Mouse (Mus musculus) gonadal fat pad, adult 2 months (tissue): Measurements from ENCODE around the gene Wfdc6a. TPM values are rescaled to one million over a fixed set of nuclear protein-coding genes. Genes with fewer than 3 reads are reported as not detected.
"Not testable (repeated sequence)": the region's sequence is repeated elsewhere in the genome, so short reads cannot be mapped to it uniquely, and the experiment has no call there.

Experiments used
- DNase-seq: peaks from one replicate; pipeline ENCODE4 v3.0.0-alpha.2; 2012; ENCODE audit warnings: low read depth
- polyA plus RNA-seq: library from polyadenylated mRNA; depleted of rRNA; stranded (reverse); fragments of >200 nt; gene quantifications from 2 replicates; pipeline ENCODE4 v1.2.3, GENCODE M21; 2012; rRNA removed

The Wfdc6a gene
- 94.1 and 109 TPM in 2 replicates for polyA plus RNA-seq

DNA sequence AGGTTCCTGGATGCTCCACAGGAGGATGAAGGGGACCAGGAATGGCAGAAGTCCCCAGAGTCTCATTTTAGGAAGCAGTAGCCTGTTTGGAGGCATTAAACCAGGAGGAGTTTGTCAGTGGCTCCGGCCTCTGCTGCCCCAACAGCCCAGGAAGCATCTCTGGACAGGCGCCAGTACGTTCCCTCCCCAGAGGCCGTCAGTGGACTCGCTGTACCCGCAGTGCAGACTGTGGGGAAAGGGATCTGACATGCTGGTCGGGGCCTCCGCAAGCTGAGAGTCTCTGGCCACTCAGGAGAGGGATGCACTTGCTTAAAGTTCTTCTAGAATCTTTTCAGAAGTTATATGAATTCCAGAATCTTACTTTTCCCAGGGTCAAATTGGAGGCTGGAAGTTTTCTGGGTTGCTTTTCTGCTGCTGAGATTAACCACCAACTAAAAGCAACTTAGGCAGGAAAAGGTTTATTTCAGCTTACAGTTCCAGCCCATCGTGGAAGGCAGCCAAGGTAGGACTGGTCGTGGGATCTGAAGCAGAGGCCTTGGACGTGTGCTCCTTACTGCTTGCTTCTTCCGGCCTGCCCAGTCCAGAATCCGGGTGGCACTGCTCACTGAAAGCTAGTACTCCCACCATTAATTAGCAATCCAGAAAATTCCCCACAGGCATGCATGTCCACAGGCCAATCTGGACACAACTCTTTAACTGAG lies at the start of gene Wfdc6a:
Wfdc6a (minus strand) TSS at position 423 of the 701 bp plus-strand sequence.
- DNase-seq: not testable (repeated sequence)

- no peak for DNase-seq
Observed at GRCm38 (mm10) chr2:164621775-164622174, 36.5 kb upstream of the Wfdc6a start.

DNA sequence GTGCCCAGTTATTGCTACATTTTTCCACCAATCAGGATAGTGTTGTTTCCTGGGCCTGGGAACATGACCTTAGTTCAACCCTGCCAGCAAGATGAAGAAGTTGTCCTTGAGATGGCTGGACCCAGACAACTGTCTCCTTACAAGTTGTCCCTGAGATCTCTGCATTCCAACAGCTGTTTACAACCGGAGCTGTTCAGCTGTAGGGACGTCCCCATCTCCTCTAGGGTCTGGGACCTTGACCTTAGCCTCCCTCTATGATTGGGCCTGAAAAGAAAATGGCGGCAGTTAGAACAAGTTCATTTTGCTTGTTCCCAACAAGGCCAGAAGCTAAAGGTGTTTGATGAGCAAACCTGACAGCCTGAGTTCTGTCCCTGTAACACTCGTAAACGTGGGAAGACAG lies 33.8 kb upstream of the Wfdc6a start:
- no peak for DNase-seq

DNA sequence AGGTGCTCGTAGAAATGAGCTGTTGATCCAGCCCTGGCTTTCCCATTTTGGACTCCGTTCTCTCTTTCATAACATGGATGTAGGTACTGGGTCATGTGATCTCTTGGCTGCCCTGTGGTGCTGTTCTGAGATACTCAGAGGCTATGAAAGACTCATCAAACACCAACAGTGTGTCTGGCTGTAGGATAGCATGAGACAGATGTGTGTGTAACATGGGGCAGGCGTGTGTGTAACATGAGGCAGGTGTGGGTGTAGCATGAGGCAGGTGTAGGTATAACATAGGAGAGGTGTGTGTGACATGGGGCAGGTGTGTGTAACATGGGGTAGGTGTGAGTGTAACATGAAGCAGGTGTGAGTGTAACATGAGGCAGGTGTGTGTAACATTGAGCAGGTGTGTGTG lies 30.1 kb upstream of the Wfdc6a start:
- DNase-seq: no peak

- not testable (repeated sequence) for DNase-seq
Observed at GRCm38 (mm10) chr2:164613471-164613870, 28.2 kb upstream of the Wfdc6a start, which contains the start of the genes Wfdc6b and Wfdc8. TSS of gene Wfdc6b (plus strand) at chr2:164613522. TSS of gene Wfdc8 (minus strand) at chr2:164613626.

GRCm38 (mm10) chr2:164608781-164609180 lies 23.5 kb upstream of the Wfdc6a start:
- no peak for DNase-seq

DNA sequence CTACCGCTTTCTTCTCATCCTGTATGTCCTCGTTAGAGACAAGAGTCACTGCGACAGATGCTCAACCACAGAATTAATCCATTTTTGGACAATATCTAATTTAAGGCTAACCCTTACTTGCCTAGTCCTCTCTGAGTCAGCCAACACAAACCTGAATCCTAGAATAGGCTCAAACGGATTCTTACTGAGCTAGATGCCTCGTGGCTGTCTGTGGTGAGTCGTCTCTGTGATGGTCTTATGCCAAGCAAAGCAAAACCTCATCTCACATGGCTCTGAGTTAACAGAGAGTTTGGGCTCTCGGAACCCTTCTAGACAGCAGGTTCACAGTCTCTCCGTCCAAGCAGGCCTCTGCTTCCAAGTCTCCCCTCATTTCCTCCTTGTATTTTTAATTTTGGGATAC lies 19.2 kb upstream of the Wfdc6a start:
- DNase-seq: no peak

GRCm38 (mm10) chr2:164603482-164603881 lies 18.2 kb upstream of the Wfdc6a start:
- no peak for DNase-seq

DNA sequence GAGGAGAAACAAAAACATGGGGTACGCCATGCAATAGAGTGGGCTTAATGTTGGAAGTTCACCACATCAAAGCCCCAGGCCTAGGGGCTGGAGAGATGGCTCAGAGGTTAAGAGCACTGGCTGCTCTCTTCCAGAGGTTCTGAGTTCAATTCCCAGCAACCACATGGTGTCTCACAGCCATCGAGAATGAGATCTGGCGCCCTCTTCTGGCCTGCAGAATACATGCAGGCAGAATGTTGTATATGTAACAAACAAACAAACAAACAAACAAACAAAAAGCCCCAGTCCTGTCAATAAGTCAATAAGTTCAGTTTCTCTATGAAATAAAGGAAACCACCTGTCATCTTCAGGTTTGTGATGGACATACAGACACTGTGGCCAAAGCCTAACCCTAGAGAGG lies 14.9 kb upstream of the Wfdc6a start:
- no peak for DNase-seq

DNA sequence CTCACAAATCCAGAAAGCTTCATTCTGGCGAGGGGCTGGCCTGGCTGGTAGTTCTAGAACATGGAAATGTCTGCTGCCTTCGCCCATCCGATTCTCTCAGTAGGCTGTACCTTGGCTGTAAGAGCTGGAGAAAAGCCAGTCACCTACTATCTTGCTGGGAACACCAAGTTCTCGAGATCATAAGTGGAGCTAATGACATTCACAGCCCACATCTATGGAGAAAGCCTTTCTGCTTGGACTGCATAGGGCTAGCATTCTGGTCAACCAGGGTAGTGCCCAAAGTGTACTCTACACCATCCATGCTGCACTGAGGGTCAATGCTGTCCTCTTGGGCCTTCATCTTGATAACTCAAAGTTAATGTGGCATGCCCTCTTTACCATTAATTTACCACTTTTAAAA lies 8.2 kb upstream of the Wfdc6a start, which contains the start of gene Eppin:
Eppin (minus strand) TSS at position 101 of the 400 bp plus-strand sequence.
- DNase-seq: no peak

DNA sequence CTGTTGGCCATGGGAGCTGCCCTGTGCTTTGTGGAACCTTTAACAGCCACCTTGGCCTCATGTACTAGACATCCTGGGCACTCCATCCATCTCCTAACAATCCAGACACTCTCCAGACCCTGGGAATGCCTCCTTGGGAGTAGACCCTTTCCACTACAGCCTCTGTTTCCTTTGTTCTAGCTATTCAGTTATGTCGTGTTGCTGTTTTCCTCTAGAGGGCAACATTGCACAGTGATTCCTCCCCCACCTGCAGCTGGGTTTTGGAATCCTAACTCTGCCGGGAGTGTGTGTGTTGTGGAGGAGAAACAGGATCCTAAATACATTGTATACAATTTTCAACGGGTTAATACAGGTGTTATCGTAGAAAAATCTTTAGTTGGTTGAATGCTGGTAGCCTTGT lies 6.8 kb upstream of the Wfdc6a start:
- DNase-seq: no peak

- DNase-seq: not testable (repeated sequence)
Observed at GRCm38 (mm10) chr2:164573359-164573758, 11.9 kb downstream of the Wfdc6a start, which contains the start of gene Spint3. TSS of gene Spint3 (minus strand) at chr2:164573459.

DNA sequence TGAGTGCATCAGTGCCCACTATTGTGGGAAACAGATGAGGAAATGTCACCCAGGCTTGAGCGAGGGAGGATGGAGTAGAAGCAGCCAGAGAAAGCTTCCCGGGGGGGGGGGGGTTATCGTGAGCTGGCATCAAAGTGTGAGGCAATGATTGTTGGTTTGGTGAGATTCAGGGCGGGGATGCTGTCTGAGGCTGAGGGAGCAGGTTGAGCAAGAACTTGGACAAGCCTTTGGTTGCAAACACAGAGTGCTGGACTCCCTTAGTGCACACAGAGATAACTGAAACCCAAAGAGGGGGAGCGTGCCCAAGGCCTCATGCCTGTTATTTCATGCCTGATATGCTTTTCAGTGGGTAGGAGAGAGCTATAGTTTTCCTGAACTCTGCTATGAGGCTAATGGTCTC lies 17.8 kb downstream of the Wfdc6a start:
- no peak for DNase-seq

DNA sequence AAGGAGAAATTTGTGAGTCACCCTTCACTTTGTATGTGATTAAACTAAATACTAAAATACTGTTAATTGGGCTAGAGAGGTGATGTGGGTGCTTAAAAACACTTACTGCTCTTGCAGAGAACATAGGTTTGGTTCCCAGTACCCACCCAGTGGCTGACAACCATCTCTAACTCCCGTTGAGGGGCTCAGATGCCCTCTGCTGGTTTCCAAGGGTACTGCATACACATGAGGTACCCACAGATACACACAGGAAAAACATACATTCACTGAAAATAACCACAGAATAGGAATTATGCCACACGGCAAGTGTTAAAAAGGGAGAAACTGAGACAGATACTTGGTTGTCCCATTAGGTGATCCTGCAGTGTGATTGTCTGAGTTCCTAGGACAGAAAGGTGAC lies 18.2 kb downstream of the Wfdc6a start:
- DNase-seq: no peak

DNA sequence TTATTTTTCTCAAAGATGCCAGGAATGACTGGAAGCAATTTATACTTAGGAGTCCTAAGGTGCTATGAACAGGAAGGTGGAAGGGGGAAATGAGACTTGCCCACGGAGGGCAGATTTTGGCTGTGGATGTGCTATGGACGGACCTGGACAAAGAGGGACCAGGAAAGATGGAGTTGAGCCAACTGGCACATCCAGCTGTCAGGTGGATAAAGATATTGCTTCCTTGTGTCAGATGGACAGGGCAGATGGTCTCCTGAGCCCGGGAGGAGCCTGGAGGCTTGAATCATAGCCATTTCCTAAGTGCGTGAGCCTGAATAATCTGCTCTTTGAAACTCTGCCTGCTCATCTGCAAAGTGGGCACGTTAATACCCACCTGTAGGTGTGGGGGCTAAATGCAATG lies 20.9 kb downstream of the Wfdc6a start:
- DNase-seq: no peak

DNA sequence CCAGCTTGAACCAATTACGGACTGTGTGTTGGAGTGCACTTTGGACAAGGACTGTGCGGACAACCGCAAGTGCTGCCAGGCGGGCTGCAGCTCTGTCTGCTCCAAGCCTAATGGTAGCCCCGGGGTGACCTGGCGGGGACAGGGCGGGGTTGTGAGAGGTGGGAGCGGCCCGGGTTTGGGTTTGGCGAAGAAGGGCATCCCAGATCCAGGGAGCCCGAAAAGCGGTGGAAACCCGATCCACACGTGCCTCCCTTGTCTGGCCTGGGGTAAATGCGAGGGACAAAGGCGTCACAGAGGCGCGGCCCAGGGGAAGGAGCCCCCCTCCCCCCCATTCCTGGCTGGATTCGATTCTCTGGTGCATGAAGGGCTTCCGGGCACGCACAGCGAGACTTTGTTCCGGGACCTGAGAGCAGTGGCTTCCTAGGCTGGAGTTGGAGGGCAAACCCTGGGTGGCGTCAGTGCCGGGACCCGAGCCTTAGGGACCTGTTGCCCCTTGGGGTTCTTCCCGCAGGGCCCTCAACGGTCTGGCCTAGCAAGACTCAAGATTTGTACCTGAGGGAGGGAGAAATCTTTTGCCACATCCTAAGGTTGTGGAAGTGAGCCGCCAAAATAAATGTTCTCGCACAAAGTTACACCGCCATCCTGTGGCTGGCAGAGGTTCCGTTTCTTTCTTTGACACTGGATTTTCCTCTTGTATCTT lies 21.8 kb downstream of the Wfdc6a start:
- DNase-seq: no peak

DNA sequence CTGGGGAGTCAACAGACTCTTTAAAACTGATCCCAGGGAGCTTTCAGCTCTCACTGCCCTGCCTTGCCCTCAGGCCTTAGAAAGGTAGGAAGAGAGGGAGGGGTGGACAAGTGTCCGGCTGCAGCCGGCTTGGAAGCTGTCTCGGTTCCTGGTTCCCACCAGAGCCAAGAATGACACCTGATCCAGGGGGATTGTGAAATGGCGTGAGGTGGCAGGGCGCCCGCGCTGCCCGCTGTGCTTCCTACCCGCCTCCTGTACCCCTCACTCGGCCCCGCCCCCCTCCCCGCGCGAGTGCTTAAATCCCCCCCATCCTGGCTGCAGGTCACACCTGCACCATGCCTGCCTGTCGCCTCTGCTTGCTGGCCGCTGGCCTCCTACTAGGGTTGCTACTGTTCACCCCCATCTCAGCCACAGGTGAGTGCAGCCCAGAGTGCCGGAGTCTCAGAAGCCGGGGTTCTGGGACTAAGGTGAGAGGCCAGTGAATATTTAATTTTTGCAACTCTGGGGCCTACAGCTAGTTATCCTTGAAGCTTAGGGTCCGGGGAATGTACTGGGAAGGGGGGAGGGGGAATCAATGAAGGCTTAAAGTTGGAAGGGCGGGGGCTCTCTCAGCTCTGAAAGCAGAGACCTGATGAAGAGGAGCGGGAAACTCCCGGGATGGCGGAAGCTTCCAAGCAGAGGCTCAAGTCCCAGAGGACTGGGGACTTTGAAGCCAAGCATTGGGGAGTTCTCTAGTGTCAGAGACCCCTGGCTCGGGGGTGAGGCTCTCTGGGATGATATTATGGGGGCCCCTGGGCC lies 22.7 kb downstream of the Wfdc6a start, which contains the start of gene Wfdc2:
Wfdc2 (plus strand) TSS at position 23 of the 798 bp plus-strand sequence.
- DNase-seq: no peak

DNA sequence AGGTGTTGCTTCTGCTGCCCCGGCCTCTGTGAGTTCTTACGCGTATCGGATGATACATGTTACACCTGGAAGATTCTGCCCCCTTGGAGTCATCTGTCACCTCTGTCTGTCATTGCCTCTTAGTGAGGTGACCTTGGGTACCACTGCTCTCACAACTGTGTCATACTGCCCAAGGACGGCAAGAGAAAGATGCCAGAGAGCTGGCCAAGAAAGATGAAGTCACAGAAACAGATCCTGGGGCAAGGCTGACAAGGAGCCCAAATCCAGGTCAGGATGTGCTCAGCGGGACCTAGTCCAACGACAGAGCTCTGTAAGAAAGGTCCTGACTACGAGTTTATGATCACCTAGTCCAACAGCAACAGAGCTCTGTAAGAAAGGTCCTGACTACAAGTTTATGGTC lies 25.1 kb downstream of the Wfdc6a start:
- DNase-seq: no peak

DNA sequence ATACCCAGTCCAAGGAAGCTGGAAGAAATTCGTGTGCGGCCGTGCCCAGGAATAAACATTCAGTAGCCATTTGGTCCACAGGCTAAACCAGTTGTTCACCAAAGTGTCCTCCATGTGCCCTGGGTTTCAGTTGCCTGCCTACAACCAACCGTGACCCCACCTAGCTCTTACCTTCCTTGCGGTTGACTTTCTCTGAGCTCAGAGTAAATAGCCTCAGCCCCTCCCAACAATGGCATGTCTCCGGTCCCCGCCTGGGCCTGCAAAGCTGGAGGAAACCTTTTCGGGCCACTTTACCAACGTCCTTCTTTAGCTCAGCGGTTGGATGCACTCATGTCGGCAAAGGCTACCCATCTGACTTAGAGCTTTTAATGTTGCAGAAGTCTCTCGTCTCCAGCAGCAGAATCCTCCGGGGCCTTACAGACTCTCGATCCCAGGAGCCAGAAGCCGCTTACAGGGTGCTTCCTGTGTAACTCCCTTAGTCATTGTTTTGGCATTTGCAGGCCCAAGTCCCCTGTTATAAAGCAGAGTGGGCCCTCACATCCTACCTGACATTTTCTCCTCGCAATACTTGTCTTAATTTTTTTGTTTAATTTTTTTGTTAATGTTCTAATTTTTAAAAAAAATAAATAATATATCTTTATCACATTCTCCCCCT lies 26.1 kb downstream of the Wfdc6a start:
- no peak for DNase-seq

GRCm38 (mm10) chr2:164558426-164558825 lies 26.8 kb downstream of the Wfdc6a start:
- DNase-seq: no peak

- DNase-seq: no peak
Observed at GRCm38 (mm10) chr2:164551502-164551901, 33.7 kb downstream of the Wfdc6a start.

DNA sequence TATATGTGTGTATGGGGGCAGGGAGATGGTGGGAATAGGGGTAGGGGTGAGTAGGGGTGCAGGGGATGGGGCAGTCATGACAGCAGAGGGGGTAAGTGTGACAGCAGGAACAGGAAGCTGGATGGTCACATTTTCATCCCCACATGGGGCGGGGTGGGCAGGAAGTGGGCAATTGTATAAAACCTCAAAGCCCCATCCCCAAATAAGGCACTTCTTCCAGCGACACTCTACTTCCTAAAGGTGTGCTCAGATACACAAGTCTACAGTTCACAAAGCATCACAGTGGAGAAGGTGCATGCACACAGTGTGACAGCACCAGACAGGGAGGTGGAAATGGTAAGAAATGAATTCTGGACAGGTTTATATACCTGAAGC lies 34.4 kb downstream of the Wfdc6a start:
- DNase-seq: no peak
